Mouse (Mus musculus) spleen, adult 18-20 months (tissue): ENCODE measurements around the gene Wdr37.

ENCODE experiments used
- DNase-seq, 2 experiments: peaks; one replicate each; pipeline ENCODE4 v3.0.0; 2022; ENCODE audit warnings: mixed read lengths in 2 of 2

The Wdr37 gene

DNA sequence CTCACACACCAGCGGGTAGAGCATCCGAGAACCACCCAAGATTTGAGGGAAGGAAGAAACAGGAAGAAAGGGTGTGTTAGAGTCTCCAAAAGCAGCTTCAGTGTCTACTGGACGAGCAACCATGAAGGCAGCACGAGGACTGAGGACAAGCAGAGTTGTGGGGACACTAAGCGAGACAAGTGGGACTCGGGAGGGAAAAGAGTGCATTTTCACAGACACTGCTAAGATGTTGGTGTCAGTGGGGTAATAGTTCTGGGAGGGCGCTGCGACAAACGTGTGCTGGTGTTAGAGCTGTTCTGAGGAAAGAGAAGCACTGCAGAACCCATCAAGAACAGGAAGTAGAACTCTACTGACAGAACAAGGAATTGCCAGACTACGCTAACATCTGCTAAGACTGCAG, 32.6 kb downstream of the Wdr37 start:
- no peak for DNase-seq

DNA sequence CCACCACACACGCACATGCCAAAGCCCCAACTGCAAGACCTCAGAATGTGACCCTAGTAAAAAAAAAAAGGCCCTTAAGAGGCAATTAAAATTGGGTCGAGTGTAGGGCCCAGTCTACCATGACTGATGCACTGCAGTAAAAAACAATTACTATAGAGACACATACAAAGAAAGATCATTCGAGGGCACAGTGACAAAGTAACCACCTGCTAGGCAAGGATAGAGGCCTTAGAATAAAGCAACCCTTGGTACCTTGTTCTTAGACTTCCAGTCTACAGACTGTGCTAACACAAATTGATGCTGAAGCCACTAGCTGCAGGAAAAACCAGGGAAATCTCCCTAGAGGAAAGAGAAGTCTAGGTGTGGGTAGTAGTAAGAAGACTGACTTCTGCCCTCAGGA, 33.3 kb downstream of the Wdr37 start:
- DNase-seq = no peak

DNA sequence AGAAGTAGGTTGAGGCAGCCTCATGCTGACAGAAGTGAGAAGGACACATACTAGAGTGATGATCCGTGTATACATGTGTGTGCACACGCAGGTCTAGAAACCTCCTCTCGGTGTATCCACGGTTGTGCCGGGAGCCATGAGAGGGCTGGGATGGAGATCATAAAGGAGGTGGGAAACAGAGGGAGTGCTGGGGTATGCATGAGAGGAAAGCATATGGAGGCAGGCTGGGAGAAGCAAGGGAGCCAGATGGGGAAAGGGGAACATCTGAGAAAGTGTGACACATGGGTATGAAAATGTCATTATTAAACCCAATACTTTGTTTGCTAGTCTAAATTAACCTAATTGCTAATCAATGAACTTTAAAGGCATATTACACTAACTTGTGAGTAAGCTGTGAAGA, 37.1 kb downstream of the Wdr37 start:
- no peak for DNase-seq

DNA sequence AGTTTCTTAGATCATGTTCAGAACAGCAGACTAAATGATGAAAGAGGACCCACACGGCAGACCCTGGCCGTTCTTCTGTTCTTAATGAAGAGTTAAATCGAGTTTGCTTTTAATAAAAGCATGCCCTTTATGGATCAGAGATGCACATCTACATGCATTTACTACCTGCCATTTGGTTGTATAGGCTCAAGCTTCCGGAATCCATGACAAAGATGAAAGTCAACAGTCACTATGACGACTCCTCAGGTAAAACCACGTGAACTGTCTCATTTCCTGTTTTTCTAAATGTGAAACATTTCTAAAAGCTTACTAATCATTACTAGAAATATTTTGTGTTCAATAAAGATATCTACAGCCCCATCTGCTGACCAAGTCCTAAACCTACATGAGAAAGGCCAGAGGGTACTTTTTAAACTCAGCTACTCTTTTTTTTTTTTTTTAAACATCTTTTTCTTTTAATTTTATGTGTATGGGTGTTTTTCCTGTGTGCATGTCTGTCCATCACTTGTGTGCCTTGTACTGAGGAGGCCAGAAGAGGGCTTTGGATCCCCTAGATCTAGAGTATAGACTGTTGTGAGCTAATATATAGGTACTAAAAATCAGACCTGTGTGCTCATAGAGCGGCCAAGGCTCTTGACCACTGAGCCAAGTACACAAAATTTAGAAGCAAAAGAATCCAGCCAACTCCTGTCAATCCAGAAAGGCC, 40.0 kb downstream of the Wdr37 start:
- no peak for DNase-seq

DNA sequence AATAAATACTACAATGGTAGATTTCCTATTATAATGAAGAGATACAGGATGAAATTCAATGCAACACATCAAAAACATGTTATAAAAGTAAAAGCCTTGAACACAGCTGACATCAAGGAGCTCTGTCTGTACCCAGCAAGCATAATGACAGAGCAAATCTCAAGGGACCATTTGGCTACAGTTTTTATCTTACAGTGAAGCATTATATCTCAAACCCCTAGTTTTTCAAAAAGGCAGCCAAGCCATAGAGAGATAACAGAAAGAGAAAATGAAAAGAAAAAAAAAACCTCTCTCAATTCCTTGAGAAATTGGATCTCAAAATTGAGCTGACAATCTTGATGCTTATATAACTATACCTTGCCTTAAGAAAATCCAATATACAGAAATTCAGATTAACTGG, 41.0 kb downstream of the Wdr37 start:
- no peak for DNase-seq

DNA sequence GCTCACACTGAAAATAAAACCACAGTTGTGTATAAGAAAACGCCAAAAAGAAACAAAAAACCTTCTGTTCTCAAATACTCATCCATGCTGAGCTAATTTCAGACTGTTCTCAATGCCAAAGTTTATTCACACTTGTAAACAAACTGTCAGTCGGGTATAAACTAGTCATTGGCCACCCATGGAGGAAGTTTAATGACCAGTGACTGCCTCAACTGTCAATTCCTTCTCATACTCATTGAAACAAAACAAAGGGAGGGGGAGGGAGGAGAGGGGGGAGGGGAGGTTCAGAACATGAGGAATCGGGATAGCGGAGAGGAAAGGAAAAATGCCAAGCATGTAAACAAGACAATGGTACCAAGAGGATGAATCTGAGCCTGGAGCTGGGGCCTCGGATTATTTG, 41.9 kb downstream of the Wdr37 start:
- no peak for DNase-seq

DNA sequence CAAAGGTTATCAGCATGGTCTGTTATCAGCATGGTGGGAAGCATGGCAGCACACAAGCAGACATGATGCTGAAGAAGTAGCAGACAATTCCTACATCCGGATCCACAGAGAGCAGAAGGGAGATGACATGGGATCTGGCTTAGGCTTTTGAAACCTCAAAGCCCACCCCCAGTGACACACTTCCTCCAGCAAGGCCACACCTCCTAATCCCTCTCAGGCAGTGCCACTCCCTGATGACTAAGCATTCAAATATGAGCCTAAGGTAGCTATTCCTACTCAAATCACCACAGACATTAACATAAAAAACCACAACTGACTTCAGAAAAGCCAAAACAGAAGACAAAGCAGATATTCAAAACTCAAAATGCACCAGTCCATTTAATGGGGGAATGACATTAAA, 42.8 kb downstream of the Wdr37 start:
- no peak for DNase-seq

DNA sequence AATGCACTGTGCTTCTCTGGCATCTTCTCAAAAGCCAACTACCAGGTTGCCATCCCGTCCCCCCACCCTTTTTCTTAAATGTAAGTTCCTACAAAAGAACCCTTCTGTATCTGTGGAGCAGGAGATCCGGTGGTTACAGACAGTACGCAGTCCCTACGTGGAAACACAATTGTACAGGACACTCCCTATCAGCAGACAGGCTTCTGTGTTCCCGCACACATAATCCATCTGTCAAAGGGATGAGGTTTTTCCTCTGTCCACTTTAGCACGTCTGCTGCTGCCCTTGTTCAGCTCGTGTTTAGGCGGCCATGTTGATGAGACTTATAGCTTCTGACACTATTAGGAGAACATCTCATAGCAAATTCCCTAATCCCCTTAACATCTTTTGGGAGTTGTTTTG, 48.2 kb downstream of the Wdr37 start:
- DNase-seq = no peak

DNA sequence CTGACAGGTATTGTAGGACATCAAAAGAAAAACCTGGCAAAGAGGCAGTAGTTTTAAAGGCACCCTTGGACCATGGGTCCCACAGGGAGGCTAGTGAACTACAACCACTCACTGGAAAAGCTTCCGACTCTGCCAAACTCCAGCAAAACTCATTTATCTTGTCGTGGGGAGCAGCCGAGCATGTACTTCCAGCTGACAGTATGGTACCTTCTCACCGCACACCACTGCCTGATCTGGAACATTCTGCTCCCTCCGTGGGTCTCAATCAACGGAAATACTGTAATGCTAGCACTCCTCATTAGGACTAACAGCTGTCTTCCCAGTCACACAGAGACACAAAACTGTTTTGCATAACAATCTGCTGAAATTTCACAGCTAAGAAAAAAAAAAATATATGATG, 48.6 kb downstream of the Wdr37 start:
- no peak for DNase-seq

DNA sequence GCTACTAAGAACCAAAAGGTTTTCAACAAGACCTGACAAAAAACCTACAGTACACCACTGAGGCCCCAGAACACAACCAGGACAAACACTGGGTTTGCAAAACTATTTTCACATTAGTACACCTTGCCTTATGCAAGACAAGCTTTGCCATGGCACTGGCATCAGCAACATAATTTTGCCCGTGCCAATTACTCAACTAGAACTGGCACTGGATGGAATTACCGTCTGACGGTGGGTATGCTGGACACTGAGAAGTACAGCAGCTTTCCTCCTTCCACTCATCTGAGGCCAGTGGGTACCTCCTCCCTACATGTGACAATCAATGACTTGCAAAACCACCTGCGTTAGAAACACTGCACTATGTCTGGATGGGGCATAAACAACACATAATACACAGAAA, 49.5 kb downstream of the Wdr37 start:
- no peak for DNase-seq

DNA sequence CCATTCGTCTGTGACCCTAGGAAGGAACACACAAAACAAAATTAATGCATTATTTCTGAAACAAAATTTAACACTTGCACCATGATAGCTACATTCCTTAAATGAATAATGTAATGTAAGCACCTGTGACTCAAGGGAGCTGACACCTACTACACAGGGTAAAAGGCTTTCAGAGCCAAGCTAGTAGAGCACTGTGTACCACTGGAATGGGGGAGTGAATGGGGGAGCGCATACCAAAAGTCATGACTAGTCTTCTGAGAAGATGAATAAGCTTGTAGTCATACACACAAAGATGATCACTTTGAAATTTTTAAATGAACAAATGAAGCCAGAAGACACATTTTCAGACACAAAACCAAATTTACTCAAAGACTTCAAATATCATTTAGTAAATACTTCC, 65.8 kb downstream of the Wdr37 start:
- no peak for DNase-seq

DNA sequence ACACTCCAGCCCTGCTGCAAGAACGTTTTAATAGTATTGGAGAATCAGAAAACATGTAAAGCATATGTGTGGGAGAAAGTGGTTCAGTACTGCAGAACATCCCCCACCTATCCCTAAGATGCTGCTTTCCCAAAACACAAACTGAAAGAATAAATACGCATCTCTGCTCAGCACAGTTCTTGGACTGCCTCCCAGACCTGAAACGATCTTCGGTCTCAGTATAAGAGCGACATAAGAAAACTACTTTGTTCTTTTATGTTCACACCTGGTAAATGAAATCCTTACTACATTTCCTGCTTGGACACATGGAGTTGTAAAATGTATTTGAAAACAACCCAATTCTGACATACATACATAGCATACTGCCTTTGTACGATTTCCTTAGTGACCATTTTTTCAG, 71.1 kb downstream of the Wdr37 start:
- no peak for DNase-seq

DNA sequence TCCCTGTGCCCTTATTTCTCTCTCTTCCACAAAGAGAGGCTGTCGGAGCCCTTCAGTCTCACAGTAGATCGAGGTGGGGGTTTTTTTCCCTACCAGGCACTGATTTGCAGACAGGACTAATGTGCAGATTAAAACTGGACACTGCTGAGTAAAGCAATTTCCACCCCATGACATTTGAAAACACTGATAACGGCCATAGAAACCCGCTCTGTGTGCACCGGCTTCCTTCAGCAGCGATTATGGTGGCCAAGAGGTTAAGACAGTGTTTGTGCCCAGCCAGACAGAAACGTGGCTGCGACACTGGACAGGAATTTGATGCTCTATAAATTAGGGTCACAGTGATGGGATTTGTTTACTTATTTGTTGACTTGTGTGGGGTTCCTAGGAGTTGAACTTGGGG, 78.5 kb downstream of the Wdr37 start:
- no peak for DNase-seq

DNA sequence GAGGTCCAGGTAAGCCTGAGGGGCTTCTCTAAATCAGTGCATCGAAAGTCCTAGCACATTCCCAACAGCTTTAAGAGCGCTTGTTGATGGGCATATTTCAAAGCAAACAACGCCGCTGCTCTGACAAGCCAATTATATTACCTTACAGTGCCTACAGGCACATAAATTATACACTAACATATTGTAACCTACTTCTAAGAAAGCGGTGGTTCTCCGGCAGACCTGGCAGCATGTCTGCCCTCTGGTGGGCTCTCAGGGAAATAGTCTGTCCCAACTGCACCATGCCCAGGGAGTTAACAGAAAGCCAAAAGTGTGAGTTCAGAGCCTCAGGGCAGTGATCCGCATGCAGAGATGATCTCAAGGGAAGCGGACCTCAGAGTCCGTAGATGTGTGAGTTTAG, 86.5 kb downstream of the Wdr37 start:
- DNase-seq = peak in 1 of 2 experiments; percentile 33

DNA sequence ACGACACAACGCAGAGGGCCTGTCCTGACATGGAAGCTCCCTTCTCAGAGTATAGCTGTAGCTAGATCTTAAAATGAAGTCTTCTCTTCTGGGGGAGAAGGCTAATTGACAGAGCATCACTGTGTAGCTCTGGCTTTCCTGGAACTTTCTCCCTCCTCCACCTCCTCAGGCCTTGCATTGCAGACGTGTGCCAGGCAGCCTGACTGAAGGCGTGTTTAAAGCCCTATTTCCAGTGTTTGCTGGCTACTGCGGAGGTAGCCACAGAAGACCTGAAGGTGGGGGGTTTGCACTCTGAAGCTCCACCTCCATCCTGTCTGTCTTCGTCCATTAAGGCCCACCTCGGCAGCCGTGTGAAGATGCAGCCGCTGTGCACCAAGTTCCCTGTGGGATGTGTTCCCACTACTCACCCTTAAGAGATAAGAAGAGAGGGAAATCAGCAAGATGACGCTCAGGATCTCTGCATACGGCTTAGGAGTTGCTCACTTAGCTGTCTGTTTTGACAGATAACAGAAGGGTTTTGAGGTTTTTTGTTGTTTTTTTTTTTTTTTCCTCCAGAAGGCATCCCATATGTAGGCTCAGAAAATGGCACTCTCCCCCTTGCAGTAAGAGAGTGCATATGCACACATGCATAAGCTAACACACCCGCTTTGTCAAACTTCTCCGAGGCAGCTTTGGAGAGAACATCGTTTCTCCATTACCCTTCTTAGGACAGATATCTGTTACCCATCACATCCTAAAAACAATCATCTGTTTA, 87.2 kb downstream of the Wdr37 start:
- DNase-seq = no peak

DNA sequence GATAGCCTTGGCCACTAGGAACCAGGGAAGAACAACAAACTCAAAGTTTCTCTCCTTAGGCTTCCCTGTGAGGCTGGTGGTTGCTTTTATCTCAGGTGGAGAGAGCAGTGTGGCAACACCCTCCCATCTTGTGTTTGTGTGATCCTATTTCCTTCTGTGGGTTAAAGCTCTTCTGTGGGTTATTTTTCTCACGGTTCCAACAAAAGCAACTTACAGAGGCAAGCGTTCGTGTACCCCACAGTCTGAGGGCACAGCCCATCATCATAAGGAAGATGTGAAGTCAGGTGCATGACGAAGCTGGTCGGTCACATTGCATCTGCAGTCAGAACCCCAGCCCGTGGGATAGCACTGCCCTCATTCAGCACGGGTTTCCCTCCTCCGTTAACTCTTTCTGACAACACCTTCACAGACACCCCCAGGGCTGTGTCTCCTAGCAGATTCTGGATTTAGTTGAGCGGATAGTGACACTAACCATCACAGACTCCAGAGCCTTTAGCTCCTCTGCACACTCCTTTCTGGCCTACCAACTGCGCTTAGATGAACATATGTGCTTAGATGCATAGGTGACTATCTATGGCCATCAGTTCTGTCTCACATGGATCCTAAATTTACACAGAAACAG, 87.9 kb downstream of the Wdr37 start:
- no peak for DNase-seq

DNA sequence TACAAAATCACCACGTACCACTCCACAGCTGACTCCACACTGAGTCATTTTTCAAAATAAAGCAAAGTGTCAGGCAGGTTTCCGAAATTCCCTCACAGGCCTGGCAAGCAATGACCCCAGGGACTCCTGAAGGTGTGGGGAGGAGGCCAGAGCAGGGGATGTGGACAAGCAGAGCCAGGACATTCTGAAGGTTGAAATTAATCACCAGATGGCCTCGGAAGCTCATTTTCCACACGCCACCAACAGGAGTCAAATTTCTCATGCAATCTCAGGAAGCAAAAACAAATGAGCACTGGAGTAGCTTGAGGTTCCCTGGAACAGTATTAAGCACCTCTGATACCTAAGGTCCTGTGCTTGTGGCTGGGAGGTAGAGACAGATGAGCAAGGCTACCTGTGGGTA, 89.1 kb downstream of the Wdr37 start:
- DNase-seq = no peak

DNA sequence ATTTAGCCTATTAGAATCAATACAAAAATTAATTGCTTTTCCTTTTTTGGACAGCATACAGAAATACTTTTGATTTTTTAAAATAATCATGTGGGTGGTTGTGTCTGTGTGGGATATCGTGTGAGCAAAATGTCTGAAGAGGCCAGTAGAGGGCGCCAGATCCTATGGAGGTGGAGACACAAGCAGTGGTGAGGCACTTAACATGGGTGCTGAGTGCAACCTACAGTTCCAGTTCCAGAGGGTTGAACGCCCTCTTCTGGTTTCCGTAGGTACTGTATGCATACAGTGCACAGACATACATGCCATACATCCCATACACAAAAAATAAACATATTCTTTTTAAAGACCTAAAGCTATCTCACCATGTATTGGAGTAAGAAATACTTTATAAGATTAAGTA, 91.3 kb downstream of the Wdr37 start:
- DNase-seq = peak in 1 of 2 experiments; percentile 45

DNA sequence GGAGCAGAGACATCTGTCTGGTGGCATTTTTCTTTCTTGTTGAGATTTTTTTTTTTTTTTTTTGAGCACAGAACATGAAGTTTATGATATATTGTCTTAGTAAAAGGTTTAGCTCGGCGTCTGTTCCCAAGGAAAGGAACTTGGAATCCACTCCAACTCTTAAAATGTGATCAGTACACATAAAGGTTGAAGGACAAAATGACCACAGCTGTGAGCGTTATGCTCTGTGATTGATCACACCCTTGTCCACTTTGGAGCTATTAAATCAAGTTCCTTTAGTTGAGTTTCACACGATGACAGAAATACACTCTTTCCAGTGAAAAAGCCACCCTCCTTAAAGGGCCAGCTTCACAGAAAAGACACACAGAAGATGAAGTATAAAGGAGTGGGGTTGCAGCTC, 101.1 kb downstream of the Wdr37 start:
- no peak for DNase-seq

DNA sequence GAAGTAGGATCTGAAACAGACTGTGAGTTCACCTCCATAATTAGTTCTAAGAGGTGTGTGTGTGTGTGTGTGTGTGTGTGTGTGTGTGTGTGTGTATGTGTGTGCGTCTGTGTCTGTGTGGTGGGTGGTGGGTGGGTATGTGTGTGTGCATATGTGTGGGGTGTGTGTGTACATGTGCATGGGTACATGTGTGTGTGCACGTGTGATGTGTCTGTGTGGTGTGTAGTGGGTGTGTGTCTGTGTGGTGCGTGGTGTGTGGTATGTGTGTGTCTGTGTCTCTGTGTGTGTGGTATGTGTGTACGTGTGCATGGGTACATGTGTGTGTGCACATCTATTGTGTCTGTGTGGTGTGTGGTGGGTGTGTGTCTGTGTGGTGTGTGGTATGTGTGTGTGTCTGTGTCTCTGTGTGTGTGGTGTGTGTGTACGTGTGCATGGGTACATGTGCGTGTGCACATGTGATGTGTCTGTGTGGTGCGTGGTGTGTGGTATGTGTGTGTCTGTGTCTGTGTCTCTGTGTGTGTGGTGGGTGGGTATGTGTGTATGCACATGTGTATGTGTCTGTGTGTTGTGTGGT, 102.0 kb downstream of the Wdr37 start:
- no peak for DNase-seq

DNA sequence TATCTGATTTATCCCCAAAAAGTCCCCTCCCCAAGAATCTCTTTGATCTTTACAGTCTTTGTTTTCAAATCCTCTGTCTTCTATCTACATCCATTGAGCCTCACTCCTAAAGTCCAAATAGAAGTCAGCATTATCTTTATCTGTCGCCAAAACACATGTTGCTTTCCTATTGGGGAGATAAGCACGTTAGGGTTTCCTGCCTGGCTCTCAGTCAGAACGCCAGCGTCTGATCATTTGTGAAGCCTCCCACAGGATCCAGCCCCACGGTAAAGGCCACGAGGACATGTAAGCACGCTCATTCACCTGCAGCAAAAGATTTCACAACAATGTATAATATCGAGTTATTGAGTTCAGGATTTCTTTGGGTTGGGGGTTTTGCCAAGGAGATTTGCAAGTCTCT, 110.8 kb downstream of the Wdr37 start:
- DNase-seq = no peak
